Mouse (Mus musculus): ENCODE data around the gene Tsnaxip1. TPM values are rescaled to one million over a fixed set of nuclear protein-coding genes. Genes with fewer than 3 reads are reported as not detected.
A peak's percentile ranks its signal among the peaks of the same experiment; 100 is the strongest.
"Not testable (repeated sequence)": the region's sequence is repeated elsewhere in the genome, so short reads cannot be mapped to it uniquely, and the experiment has no call there.

The Tsnaxip1 gene
- total RNA-seq, 2 experiments from 2014 or later: not detected

GRCm38 (mm10) chr8:105812511-105812910 lies 15.0 kb upstream of the Tsnaxip1 start:
- no peak for ATAC-seq (ENCODE audit: poor library complexity, severe bottlenecking)

- no peak for ATAC-seq (ENCODE audit: poor library complexity, severe bottlenecking)
Measured at GRCm38 (mm10) chr8:105813241-105813640, 14.3 kb upstream of the Tsnaxip1 start.

DNA sequence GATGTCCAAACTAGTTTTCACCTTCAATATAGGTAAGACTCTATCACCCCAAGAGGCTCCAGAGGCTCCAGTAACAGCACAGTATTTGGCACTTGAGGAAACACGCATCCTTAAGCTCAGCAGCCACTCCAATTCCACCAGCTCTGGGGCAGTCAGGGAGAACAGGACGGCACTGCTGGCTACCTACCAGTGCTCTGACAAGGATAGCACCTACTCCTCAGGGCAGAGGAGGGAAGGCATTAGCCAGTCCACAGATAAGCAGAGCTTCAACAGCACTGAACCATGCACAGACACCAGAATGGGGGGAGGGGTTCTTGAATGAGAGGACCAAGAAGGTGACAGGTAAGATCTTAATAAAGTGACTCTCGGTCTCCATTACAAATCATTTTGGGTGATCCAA lies 7.9 kb upstream of the Tsnaxip1 start:
- ATAC-seq (ENCODE audit: poor library complexity, severe bottlenecking): no peak

DNA sequence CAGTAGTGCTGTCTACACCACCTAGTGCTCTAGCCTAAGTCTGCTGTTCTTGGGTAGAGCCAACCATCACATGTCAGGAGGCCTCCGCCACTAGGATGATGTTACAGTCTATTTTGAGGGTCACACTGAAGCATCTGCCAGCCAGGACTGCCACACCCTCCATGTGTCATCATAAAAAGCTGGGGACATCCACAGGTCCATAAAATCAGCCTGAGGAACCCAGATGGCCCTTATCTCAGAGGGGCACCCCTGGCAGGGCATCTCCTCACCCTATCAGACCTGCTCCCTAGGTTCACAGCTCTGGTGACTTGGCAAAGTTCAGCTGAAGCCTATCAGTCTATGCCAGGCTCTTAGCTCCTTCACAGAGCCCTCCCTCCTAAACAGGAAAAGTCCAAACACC lies 6.6 kb upstream of the Tsnaxip1 start:
- peak; percentile 59; the same call in 1 of the 2 replicates for ATAC-seq (ENCODE audit: poor library complexity, severe bottlenecking)

- no peak for ATAC-seq (ENCODE audit: poor library complexity, severe bottlenecking)
Measured at GRCm38 (mm10) chr8:105825506-105825905, 2.0 kb upstream of the Tsnaxip1 start.

DNA sequence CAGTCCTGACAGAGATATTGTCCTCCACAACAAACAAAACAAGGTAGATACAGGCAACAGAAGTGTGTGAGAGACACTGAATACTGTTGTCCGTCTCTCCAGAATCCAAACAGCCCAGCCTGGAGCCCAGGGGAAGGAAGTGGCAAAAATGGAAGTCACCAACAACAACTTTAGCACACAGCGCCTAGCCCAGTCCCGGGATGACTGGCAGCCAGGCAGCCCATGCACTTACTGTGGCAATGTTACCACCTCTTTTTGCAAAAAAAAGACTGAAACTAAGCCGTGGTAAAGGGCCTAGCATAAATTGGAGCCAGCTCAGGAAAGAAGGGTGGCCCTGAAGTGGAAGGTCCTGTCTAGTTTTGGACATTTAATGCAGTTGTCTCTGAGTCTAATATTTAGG lies 1.2 kb upstream of the Tsnaxip1 start:
- ATAC-seq (ENCODE audit: poor library complexity, severe bottlenecking): no peak

DNA sequence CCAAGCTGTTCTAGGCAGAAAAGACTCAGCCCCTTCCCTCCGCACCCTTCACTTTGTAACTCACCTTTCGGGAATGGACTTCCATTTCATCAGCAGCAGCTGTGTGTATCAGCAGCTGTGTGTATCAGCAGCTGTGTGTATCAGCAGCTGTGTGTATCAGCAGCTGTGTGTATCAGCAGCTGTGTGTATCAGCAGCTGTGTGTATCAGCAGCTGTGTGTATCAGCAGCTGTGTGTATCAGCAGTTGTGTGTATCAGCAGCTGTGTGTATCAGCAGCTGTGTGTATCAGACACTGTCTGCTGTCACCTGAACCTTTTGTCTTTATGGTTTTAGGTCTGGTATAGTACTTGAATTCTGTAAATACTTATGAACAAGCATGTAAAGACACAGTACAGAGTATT lies 6.2 kb downstream of the Tsnaxip1 start:
- not testable (repeated sequence) for ATAC-seq (ENCODE audit: poor library complexity, severe bottlenecking)

DNA sequence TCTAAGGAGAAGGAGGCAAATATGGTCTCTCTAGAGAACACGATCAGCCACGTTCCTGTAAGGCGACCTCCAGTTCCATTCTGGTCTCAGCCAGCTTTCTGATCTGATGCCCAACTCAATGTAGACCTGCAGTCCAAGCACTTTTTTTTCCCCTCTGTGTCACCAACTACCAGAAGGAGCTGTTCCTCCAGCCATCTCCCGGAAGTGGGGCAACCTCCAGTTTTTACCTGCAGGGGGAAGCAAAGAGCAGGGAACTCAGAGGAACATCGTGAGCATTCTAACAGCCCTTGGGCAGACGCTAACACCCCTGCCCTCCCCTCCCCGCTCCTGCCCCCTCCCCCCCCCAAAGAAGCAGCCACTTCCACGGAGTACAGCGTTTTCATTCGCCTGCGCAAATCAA lies 7.8 kb downstream of the Tsnaxip1 start:
- ATAC-seq (ENCODE audit: poor library complexity, severe bottlenecking): peak; percentile 100

DNA sequence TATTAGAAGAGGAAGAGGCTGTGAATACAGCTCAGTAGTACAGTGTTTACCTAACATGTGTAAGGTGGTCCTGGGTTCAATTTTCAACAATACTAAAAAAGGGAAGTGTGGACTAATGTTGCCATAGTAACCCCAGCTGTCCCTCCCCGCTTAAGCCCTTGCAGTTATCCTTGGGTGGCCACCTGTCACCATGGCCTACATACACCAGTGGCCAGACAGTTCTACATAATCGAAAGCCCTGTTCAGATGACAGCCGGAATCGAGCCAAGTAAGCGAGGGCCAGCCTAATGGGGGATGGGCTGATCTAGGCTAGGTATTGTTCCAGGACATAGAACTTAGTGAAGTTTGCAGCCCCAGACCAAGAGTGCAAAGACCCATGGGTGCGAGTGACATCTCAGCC lies 9.5 kb downstream of the Tsnaxip1 start:
- no peak for ATAC-seq (ENCODE audit: poor library complexity, severe bottlenecking)

DNA sequence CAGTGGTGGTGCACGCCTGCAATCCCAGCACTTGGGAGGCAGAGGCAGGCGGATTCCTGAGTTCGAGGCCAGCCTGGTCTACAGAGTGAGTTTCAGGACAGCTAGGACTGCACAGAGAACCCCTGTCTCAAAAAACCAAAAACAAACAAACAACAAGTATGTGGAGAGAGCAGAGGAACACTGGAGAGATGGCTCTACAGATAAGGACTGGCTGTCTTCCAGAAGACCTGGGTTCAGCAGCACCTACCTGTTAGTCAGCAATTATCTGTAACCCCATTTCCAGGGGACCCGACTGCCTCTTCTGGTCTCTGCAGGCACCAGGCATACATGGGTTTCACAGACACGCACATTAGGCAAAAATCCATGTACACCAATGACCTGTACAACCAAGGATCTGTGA lies 11.7 kb downstream of the Tsnaxip1 start:
- no peak for ATAC-seq (ENCODE audit: poor library complexity, severe bottlenecking)

- ATAC-seq (ENCODE audit: poor library complexity, severe bottlenecking): no peak
Measured at GRCm38 (mm10) chr8:105846678-105847077, 19.1 kb downstream of the Tsnaxip1 start.

DNA sequence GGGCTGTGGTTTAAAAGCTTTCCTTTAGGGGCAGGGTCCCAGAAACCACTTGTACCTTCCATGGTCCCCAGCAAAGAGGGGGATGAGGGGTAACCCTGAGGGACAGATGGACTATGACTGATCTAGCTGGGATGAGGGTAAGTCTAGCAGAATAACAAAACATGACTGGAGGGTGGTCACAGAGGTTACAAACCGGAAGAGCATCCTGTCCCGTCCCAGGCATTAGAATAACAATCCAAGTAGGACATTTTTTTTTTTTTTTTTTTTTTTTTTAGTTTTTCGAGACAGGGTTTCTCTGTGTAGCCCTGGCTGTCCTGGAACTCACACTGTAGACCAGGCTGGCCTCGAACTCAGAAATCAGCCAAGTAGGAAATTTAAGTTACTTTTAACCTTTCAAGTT lies 22.5 kb downstream of the Tsnaxip1 start:
- ATAC-seq (ENCODE audit: poor library complexity, severe bottlenecking): no peak

DNA sequence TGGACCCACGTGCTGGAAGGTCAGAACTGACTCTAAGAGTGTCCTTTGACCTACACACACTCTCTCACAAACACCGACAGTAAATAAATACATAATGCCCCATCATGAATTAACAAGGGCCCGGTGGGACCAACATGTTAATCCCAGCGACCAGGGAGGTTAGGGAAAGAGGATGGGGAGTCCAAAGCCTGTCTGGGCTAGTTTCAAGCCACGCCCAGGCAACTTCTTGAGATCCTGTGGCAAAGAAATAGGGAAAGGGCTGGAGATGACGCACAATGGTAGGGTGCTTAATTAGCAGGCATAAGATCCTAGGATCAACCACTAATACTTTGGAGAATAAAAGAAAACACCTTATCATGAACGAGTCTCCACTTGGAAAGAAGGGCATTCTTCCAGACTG lies 23.1 kb downstream of the Tsnaxip1 start:
- ATAC-seq (ENCODE audit: poor library complexity, severe bottlenecking): no peak

GRCm38 (mm10) chr8:105851651-105852143 lies 24.2 kb downstream of the Tsnaxip1 start:
- ATAC-seq (ENCODE audit: poor library complexity, severe bottlenecking): peak; percentile 70

GRCm38 (mm10) chr8:105852146-105852729 lies 24.7 kb downstream of the Tsnaxip1 start:
- no peak for ATAC-seq (ENCODE audit: poor library complexity, severe bottlenecking)

- no peak for ATAC-seq (ENCODE audit: poor library complexity, severe bottlenecking)
Measured at GRCm38 (mm10) chr8:105853178-105853577, 25.6 kb downstream of the Tsnaxip1 start, which contains the start of gene Cenpt. TSS of gene Cenpt (minus strand) at chr8:105853278.

GRCm38 (mm10) chr8:105854303-105854702 lies 26.8 kb downstream of the Tsnaxip1 start:
- ATAC-seq (ENCODE audit: poor library complexity, severe bottlenecking): no peak

- ATAC-seq (ENCODE audit: poor library complexity, severe bottlenecking): peak; percentile 74
Measured at GRCm38 (mm10) chr8:105854715-105855216, 27.2 kb downstream of the Tsnaxip1 start, which contains the start of gene Thap11. TSS of gene Thap11 (plus strand) at chr8:105855132.

- ATAC-seq (ENCODE audit: poor library complexity, severe bottlenecking): peak; percentile 0; the same call in 1 of the 2 replicates
Measured at GRCm38 (mm10) chr8:105855248-105856167, 28.0 kb downstream of the Tsnaxip1 start.

GRCm38 (mm10) chr8:105856168-105856835 lies 28.8 kb downstream of the Tsnaxip1 start:
- no peak for ATAC-seq (ENCODE audit: poor library complexity, severe bottlenecking)

DNA sequence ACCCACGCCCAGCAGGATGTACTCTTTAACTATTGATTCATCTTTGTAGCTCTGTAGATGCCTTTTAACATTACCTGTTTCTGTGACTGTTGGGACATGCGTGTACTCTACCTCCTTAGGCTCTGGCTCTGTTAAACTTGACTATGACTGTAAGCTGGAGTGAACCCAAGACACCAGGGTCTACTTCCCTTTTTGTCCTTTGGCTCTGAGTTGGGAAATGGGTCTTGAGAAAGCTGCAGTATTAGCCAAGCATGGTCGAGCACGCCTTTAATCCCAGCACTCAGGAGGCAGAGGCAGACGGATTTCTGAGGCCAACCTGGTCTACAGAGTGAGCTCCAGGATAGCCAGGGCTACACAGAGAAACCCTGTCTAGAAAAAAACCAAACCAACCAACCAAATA lies 31.0 kb downstream of the Tsnaxip1 start:
- peak; percentile 37 for ATAC-seq (ENCODE audit: poor library complexity, severe bottlenecking)

Measured in megakaryocyte, adult 5-6 weeks (primary cell).